Mouse (Mus musculus) skeletal muscle tissue, postnatal 0 days (tissue): Measurements from ENCODE around the gene BC005624. TPM values are rescaled to one million over a fixed set of nuclear protein-coding genes. Genes with fewer than 3 reads are reported as not detected.

ENCODE experiments used
- polyA plus RNA-seq: library from polyadenylated mRNA; unstranded; fragments of >200 nt; fragmentation: Nextera tagmentation; extraction: Ambion mirVana; gene quantifications from 2 replicates; pipeline ENCODE4 v1.2.1, GENCODE M21; 2015

BC005624 gene
- polyA plus RNA-seq = 23.5 and 27.6 TPM in 2 replicates

GRCm38 (mm10) chr2:30981790-30982513 is at the start of gene BC005624, which contains the start of gene Usp20:
BC005624 (minus strand) TSS chr2:30982201.
Usp20 (plus strand) TSS chr2:30982279.

GRCm38 (mm10) chr2:30967352-30968327 is 14.4 kb downstream of the BC005624 start, which contains the start of gene Tor1a:
Tor1a (minus strand) TSS chr2:30967933.

DNA sequence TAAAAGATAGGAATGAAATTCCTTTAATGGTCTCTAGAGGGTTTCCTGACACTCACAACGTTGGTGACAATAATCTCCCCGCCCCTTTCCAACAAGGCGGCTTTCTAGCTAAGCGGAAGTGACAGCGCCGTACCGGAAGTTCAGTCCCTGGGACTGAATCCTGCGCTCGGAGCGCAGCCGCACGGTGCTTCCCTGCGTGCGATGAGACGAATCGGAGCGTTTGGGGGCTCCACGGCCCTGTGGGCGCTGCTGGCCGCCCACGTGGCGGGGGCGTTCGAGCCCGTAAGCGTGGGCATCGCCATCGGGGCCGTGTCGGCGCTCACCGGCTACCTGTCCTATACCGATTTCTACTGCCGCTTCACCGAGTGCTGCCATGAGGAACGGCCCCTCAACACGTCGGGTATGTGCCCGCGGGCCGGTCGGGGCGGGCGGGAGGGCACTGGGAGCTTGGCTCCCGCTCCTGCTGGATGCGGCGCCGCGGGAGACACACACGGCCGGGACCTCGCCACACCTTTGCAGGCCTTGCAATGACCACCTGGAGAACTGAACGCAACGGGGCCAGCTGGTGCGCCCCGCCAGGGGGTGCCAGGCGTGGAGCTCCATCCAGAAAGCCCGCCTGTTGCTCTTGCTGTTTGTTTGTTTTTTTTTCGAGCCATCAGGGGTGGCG is 29.0 kb downstream of the BC005624 start, which contains the start of gene Tor1b:
TSS of gene Tor1b (plus strand) at position 136 of the 667 bp plus-strand sequence.

GRCm38 (mm10) chr2:30929483-30930045 is 52.4 kb downstream of the BC005624 start, which contains the start of gene Ptges:
Ptges (minus strand) TSS chr2:30929863.

Other genes starting within 250 kb of the BC005624 start
- 0.40 and 0.45 TPM in 2 replicates for gene 1700001O22Rik, start 178.5 kb downstream of the BC005624 start, polyA plus RNA-seq
- 49.0 and 52.9 TPM in 2 replicates for gene Ntmt1, start 174.4 kb downstream of the BC005624 start, polyA plus RNA-seq
- 11.8 and 11.9 TPM in 2 replicates for gene Asb6, start 151.9 kb downstream of the BC005624 start, polyA plus RNA-seq
- 4.6 and 7.1 TPM in 2 replicates for gene Prrx2, start 147.2 kb downstream of the BC005624 start, polyA plus RNA-seq
- 2.4 and 6.2 TPM in 2 replicates for gene Ptges, start 52.3 kb downstream of the BC005624 start, polyA plus RNA-seq
- gene Tor1b, start 29.2 kb downstream of the BC005624 start, polyA plus RNA-seq = 19.9 and 22.2 TPM in 2 replicates
- gene Tor1a, start 14.3 kb downstream of the BC005624 start, polyA plus RNA-seq = 31.2 and 38.0 TPM in 2 replicates
- 29.0 and 33.6 TPM in 2 replicates for gene Usp20, start 78 bp upstream of the BC005624 start, polyA plus RNA-seq
- gene Fnbp1, start 159.8 kb upstream of the BC005624 start, polyA plus RNA-seq = 5.7 and 7.2 TPM in 2 replicates
- 18.4 and 20.4 TPM in 2 replicates for gene Gpr107, start 170.1 kb upstream of the BC005624 start, polyA plus RNA-seq